Mouse (Mus musculus) forebrain, embryonic 16.5 days (tissue): Measurements from ENCODE around the gene Cd33. TPM values are rescaled to one million over a fixed set of nuclear protein-coding genes. Genes with fewer than 3 reads are reported as not detected.

Experiments
- ATAC-seq: fragments of 200-750 bp; cut with Nextera tagmentation; 2 replicates; pipeline ENCODE4 v1.8.0; 2017; ENCODE audit warnings: mild to moderate bottlenecking, moderate library complexity
- H3K27ac ChIP-seq: fragments of 300-500 bp; sonication (generic); 2 replicates; pipeline ENCODE4 v1.5.1; 2014; ENCODE audit warnings: low read length, control low read depth
- H3K27me3 ChIP-seq: fragments of 300-500 bp; sonication (generic); replicated peaks from 2 replicates; pipeline ENCODE4 v1.6.1; 2014; ENCODE audit warnings: low read length; ENCODE audit not compliant: control insufficient read depth, insufficient read depth
- H3K36me3 ChIP-seq: fragments of 300-500 bp; sonication (generic); 2 replicates; pipeline ENCODE4 v1.6.1; 2014; ENCODE audit not compliant: control insufficient read depth, insufficient read depth
- H3K4me1 ChIP-seq: fragments of 300-500 bp; sonication (generic); replicated peaks from 2 replicates; pipeline ENCODE4 v1.6.1; 2014; ENCODE audit warnings: low read length; ENCODE audit not compliant: control insufficient read depth, insufficient read depth
- H3K4me2 ChIP-seq: fragments of 300-500 bp; sonication (generic); 2 replicates; pipeline ENCODE4 v1.6.1; 2014; ENCODE audit warnings: mild to moderate bottlenecking, low read length, control low read depth
- H3K4me3 ChIP-seq: fragments of 300-500 bp; sonication (generic); replicated peaks from 2 replicates; pipeline ENCODE4 v1.5.1; 2014; ENCODE audit warnings: mild to moderate bottlenecking, low read length, control low read depth
- H3K9ac ChIP-seq: fragments of 300-500 bp; sonication (generic); replicated peaks from 2 replicates; pipeline ENCODE4 v1.6.1; 2014; ENCODE audit warnings: low read depth, low read length, control low read depth
- H3K9me3 ChIP-seq: fragments of 300-500 bp; sonication (generic); 2 replicates; pipeline ENCODE4 v1.6.1; 2016; ENCODE audit warnings: low read length; ENCODE audit not compliant: control insufficient read depth
- WGBS: fragments of 180-500 bp; shearing (Covaris S2); extraction: QIAGEN DNeasy Blood & Tissue Kit; methylation state at CpG from one replicate; pipeline ENCODE4 v1.1.7; 2014; 5-methylcytosine and 5-hydroxymethylcytosine counted together
- polyA plus RNA-seq: library from polyadenylated mRNA; unstranded; fragments of >200 nt; fragmentation: Nextera tagmentation; extraction: Ambion mirVana; gene quantifications from 2 replicates; pipeline ENCODE4 v1.2.1, GENCODE M21; 2015

Gene Cd33
- 0.92 and 1.9 TPM in 2 replicates for polyA plus RNA-seq

DNA sequence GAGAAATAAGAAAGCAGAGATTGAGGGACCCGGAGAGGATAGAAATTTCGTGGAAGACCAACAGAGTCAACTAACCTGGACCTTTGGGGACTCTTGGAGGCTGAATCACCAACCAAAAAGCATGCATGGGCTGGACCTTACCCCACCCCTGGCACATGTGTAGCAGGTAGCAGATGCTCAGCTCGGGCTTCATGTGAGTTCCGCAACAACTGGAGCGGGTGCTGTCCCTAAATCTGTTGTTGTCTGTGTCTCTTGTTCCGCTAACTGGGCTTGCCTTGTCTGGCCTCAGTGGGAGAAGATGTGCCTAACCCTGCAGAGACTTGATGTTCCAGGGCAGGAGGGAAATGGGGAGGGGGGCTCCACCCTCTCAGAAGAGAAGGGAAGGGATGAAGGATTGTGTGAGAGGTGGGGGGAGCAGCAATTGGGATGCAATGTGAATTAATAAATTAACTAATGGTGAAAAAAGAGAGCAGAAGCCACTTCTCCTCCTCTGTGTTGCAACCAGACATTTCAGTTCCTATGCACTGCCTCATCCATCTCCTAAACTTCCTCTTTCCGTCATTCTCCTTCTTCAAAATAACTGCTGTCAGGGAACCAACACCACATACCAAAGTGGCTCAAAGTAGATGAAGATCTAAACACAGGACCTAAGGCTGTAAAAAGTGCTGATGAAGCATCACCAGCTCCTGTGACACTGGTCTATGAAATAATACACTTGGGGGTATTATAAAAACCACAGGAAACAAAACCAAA lies at the start of gene Cd33:
TSS of gene Cd33 (minus strand) at position 204 of the 753 bp plus-strand sequence.
- Histone ChIP-seq H3K27ac (no peak within 1 kb of the TSS), H3K9ac (no peak within 1 kb of the TSS), H3K9me3 (no peaks in the 10 kb centered on the region), H3K36me3 (no peaks in the 10 kb centered on the region), H3K27me3 (no peaks in the 10 kb centered on the region), H3K4me3 (no peak within 1 kb of the TSS), H3K4me1 (peaks cover 2% of the 10 kb centered on the region; the same call in 1 of the 2 replicates), H3K4me2 (no peak within 1 kb of the TSS)
- WGBS, result 82% methylated on average over 7 of the region's 7 CpGs
- ATAC-seq, result no peak

- H3K36me3 ChIP-seq, result peaks cover 30% of the 10 kb centered on the region
- H3K9ac ChIP-seq, result no peak overlapping the region
- no peak overlapping the region for H3K27ac ChIP-seq
- no peak for ATAC-seq
- H3K27me3 ChIP-seq, result no peaks in the 10 kb centered on the region
- H3K4me2 ChIP-seq, result no peak overlapping the region
- H3K4me3 ChIP-seq, result no peak overlapping the region
- H3K4me1 ChIP-seq, result peaks cover 21% of the 10 kb centered on the region
- H3K9me3 ChIP-seq, result no peaks in the 10 kb centered on the region
- WGBS, result 91% methylated on average over 5 of the region's 5 CpGs
These were observed 40.6 kb upstream of the Cd33 start for GRCm38 (mm10) chr7:43584790-43585189.

DNA sequence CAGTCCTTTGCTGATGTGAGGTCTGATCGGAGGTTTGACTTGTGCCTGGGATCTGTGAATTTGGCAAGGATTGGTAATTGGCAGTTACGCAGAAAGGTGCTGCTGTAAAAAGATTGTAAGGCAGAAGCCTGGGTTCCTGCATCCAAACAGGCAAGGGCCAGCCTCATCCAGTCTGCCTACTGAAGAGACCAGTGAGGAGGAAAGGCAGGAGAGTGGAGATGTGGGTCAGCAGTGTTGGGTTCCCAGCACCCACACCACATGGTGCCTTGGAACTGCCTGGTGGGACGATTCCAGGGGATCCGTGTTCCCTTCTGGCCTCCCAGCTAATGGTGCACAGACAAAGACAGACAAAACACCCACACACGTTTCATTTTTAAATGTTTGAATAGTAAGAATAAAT lies 36.3 kb upstream of the Cd33 start:
- H3K4me3 ChIP-seq, result peak overlapping the region; percentile 60
- peaks cover 21% of the 10 kb centered on the region for H3K4me1 ChIP-seq
- peak overlapping the region; percentile 68 for H3K9ac ChIP-seq
- H3K9me3 ChIP-seq, result no peaks in the 10 kb centered on the region
- peak overlapping the region; percentile 71 for H3K4me2 ChIP-seq
- WGBS, result 57% methylated on average over 5 of the region's 5 CpGs
- H3K27ac ChIP-seq, result no peak overlapping the region
- no peak for ATAC-seq
- H3K27me3 ChIP-seq, result no peaks in the 10 kb centered on the region
- peaks cover 12% of the 10 kb centered on the region for H3K36me3 ChIP-seq

GRCm38 (mm10) chr7:43579440-43580171 lies 35.4 kb upstream of the Cd33 start, which contains the start of gene Zfp719:
Zfp719 (plus strand) TSS chr7:43579610.
- under 1% methylated on average over 37 of the region's 37 CpGs for WGBS
- peak; percentile 99 for ATAC-seq
- Histone ChIP-seq H3K27me3 (no peaks in the 10 kb centered on the region), H3K9me3 (no peaks in the 10 kb centered on the region), H3K36me3 (peaks cover 16% of the 10 kb centered on the region), H3K4me3 (peak within 1 kb of the TSS; percentile 60), H3K4me1 (peaks cover 21% of the 10 kb centered on the region), H3K27ac (peak within 1 kb of the TSS; percentile 81), H3K4me2 (peak within 1 kb of the TSS; percentile 71), H3K9ac (peak within 1 kb of the TSS; percentile 68)

DNA sequence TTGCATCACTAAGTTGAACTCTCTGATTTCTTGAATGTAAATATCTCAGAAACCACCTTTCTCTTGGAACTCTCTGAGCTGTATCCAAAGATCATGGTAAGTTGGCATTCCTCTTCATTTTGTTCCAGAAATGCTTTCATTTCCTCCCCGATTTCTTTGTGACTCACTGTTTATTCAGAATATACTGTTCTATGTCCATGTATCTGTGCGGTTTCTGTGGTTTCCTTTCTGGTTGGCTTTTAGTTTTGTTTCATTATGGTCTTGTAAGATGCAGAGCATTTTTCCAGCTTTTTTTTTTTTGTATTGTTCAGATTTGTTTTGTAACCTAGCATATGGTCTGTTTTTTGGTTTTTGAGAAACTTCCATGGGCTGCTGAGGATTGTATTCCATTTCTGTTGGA lies 27.0 kb upstream of the Cd33 start:
- H3K9ac ChIP-seq, result no peak overlapping the region
- no peak overlapping the region for H3K27ac ChIP-seq
- peaks cover 63% of the 10 kb centered on the region for H3K36me3 ChIP-seq
- H3K4me1 ChIP-seq, result no peaks in the 10 kb centered on the region
- no peak for ATAC-seq
- 96% methylated on average over 2 of the region's 2 CpGs for WGBS
- H3K27me3 ChIP-seq, result no peaks in the 10 kb centered on the region
- no peak overlapping the region for H3K4me3 ChIP-seq
- H3K9me3 ChIP-seq, result no peaks in the 10 kb centered on the region
- no peak overlapping the region for H3K4me2 ChIP-seq

GRCm38 (mm10) chr7:43563300-43563699 lies 19.1 kb upstream of the Cd33 start:
- Histone ChIP-seq H3K9me3 (no peaks in the 10 kb centered on the region), H3K4me1 (peaks cover 14% of the 10 kb centered on the region), H3K36me3 (peaks cover 16% of the 10 kb centered on the region), H3K9ac (peak overlapping the region; percentile 84), H3K27ac (no peak overlapping the region), H3K4me2 (peak overlapping the region; percentile 87), H3K27me3 (no peaks in the 10 kb centered on the region), H3K4me3 (peak overlapping the region; percentile 91)
- ATAC-seq, result no peak
- 45% methylated on average over 6 of the region's 6 CpGs for WGBS

DNA sequence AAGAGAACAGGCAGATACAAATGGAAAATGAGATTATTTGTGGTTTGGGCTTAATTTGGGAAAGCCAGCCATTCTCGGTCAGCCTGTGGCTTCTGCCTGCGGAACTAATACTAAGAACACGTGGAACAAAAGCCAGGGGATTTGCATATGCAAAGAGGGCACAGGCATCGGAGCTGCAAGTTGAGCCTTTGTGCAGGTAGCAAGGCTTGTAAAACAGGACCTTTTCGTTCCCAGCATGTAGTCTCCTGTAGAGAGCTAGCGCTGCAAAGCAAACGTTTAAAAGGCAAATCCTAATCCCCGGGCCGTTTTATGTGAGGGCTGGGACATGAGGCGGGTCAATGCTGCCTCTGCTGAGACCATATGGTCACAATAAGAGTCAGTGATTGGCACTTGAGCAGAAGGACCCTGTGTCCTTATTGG lies 18.4 kb upstream of the Cd33 start:
- Histone ChIP-seq H3K4me1 (peaks cover 14% of the 10 kb centered on the region), H3K4me2 (peak overlapping the region; percentile 87), H3K4me3 (peak overlapping the region; percentile 91), H3K36me3 (peaks cover 12% of the 10 kb centered on the region), H3K27me3 (no peaks in the 10 kb centered on the region), H3K9me3 (no peaks in the 10 kb centered on the region), H3K27ac (peak overlapping the region; percentile 93), H3K9ac (peak overlapping the region; percentile 84)
- WGBS, result under 1% methylated on average over 10 of the region's 10 CpGs
- peak; percentile 15 for ATAC-seq

GRCm38 (mm10) chr7:43562006-43562633 lies 17.9 kb upstream of the Cd33 start, which contains the start of gene Zfp658:
Zfp658 (plus strand) TSS chr7:43562256.
- H3K9ac ChIP-seq, result peak within 1 kb of the TSS; percentile 84
- under 1% methylated on average over 27 of the region's 27 CpGs for WGBS
- peak within 1 kb of the TSS; percentile 87 for H3K4me2 ChIP-seq
- H3K4me3 ChIP-seq, result peak within 1 kb of the TSS; percentile 91
- peak within 1 kb of the TSS; percentile 93 for H3K27ac ChIP-seq
- no peaks in the 10 kb centered on the region for H3K27me3 ChIP-seq
- peak; percentile 94 for ATAC-seq
- H3K4me1 ChIP-seq, result peaks cover 14% of the 10 kb centered on the region
- H3K36me3 ChIP-seq, result peaks cover 7% of the 10 kb centered on the region
- no peaks in the 10 kb centered on the region for H3K9me3 ChIP-seq

GRCm38 (mm10) chr7:43556901-43557300 lies 12.7 kb upstream of the Cd33 start:
- H3K36me3 ChIP-seq, result no peaks in the 10 kb centered on the region
- no peaks in the 10 kb centered on the region for H3K4me1 ChIP-seq
- H3K9me3 ChIP-seq, result no peaks in the 10 kb centered on the region
- no peak overlapping the region for H3K27ac ChIP-seq
- WGBS, result 85% methylated on average over 1 of the region's 1 CpGs
- no peak for ATAC-seq
- H3K27me3 ChIP-seq, result no peaks in the 10 kb centered on the region
- H3K4me3 ChIP-seq, result no peak overlapping the region
- no peak overlapping the region for H3K9ac ChIP-seq
- H3K4me2 ChIP-seq, result no peak overlapping the region
